8 mouse cellular contexts compared by ENCODE assay signal in genomic region chr5:21784161-21785052, GRCm38 (mm10). TPM values are rescaled to one million over a fixed set of nuclear protein-coding genes. Genes with fewer than 3 reads are reported as not detected.
A peak's percentile ranks its signal among the peaks of the same experiment; 100 is the strongest.
DNase-seq lines count a peak whose midpoint lies in the region; ATAC-seq and TF ChIP-seq lines count a peak whose summit lies in the region.

No protein-coding gene starts in this region.

- H3K4me1 ChIP-seq in embryonic facial prominence, embryonic 12.5 days: peaks cover 17% of the 10 kb centered on the region
- H3K4me1 ChIP-seq in hindbrain, embryonic 15.5 days (replicated peaks): peaks cover 35% of the 10 kb centered on the region
- peaks cover 6% of the 10 kb centered on the region; the same call in 1 of the 2 replicates for H3K4me1 ChIP-seq in liver, embryonic 11.5 days (replicated peaks; ENCODE audit: control insufficient read depth, insufficient read depth, low read length)
- H3K4me1 ChIP-seq in neural tube, embryonic 13.5 days (replicated peaks): peaks cover 39% of the 10 kb centered on the region

- peak overlapping the region; percentile 79 for H3K9ac ChIP-seq in embryonic facial prominence, embryonic 12.5 days
- peak overlapping the region; percentile 77 for H3K9ac ChIP-seq in hindbrain, embryonic 15.5 days
- H3K9ac ChIP-seq in liver, embryonic 11.5 days (ENCODE audit: low read depth, low read length): peak overlapping the region; percentile 89
- peak overlapping the region; percentile 88 for H3K9ac ChIP-seq in neural tube, embryonic 13.5 days

- 0 out of 2 replicates have a peak overlapping the region, but pooled peaks have one; percentile 36 for H3K27ac ChIP-seq in embryonic facial prominence, embryonic 12.5 days
- H3K27ac ChIP-seq in hindbrain, embryonic 15.5 days (replicated peaks): peak overlapping the region; percentile 76
- H3K27ac ChIP-seq in liver, embryonic 11.5 days (ENCODE audit: low read depth, low read length): peak overlapping the region; percentile 74
- H3K27ac ChIP-seq in neural tube, embryonic 13.5 days (replicated peaks): peak overlapping the region; percentile 81

- under 1% methylated on average over 51 of the region's 51 CpGs for WGBS in embryonic facial prominence, embryonic 12.5 days
- under 1% methylated on average over 46 of the region's 51 CpGs for WGBS in hindbrain, embryonic 15.5 days
- WGBS in liver, embryonic 11.5 days: under 1% methylated on average over 51 of the region's 51 CpGs
- WGBS in neural tube, embryonic 13.5 days: 1% methylated on average over 43 of the region's 51 CpGs

- in situ Hi-C loops in Patski (cut with MboI; ENCODE audit: low pct_unique_long_range_greater_than_20kb): no loop called here

- CTCF ChIA-PET in Patski (lab: Charles Lee): interaction anchor here (1.3 to 1.7 kb wide), 2 partner anchors 11 to 40 kb away, joined by 3 to 4 read pairs; no protein-coding TSS in a partner anchor

- POLR2A ChIA-PET in Patski (lab: Charles Lee): interaction anchor here (1.2 kb wide), 1 partner anchor 83 kb away, joined by 3 read pairs; the partner anchor contains the start of gene Napepld

- peaks cover 33% of the 10 kb centered on the region for H3K36me3 ChIP-seq in embryonic facial prominence, embryonic 12.5 days
- peaks cover 42% of the 10 kb centered on the region for H3K36me3 ChIP-seq in hindbrain, embryonic 15.5 days
- peaks cover 27% of the 10 kb centered on the region for H3K36me3 ChIP-seq in liver, embryonic 11.5 days (ENCODE audit: control insufficient read depth, insufficient read depth, low read length)
- H3K36me3 ChIP-seq in neural tube, embryonic 13.5 days: peaks cover 40% of the 10 kb centered on the region

- peak overlapping the region; percentile 91 for H3K4me2 ChIP-seq in embryonic facial prominence, embryonic 12.5 days (replicated peaks)
- peak overlapping the region; percentile 93 for H3K4me2 ChIP-seq in hindbrain, embryonic 15.5 days
- H3K4me2 ChIP-seq in liver, embryonic 11.5 days: peak overlapping the region; percentile 67
- peak overlapping the region; percentile 99 for H3K4me2 ChIP-seq in neural tube, embryonic 13.5 days

- ATAC-seq in Patski: peak; percentile 10
- ATAC-seq in embryonic facial prominence, embryonic 12.5 days (ENCODE audit: insufficient number of reproducible peaks, insufficient read depth, low FRiP score, low TSS enrichment): peak; percentile 82
- peak; percentile 83 for ATAC-seq in hindbrain, embryonic 15.5 days (ENCODE audit: low FRiP score, low read depth)
- ATAC-seq in liver, embryonic 11.5 days (replicated peaks; ENCODE audit: low FRiP score): peak; percentile 51
- ATAC-seq in neural tube, embryonic 13.5 days (ENCODE audit: low read depth): peak; percentile 85

- no peak for TF ChIP-seq CTCF in Patski (IDR thresholded peaks at IDR 0.05)

- intact Hi-C loops in gastrocnemius, postnatal 14 days (cut with DNase I; ENCODE audit: low total_unique reads): loop anchor here (10.0 kb wide), 1 partner anchor 50 kb away; the partner anchor contains the start of gene Pmpcb
- intact Hi-C loops in gastrocnemius, postnatal 36 days (cut with DNase I): loop anchor here (5.0 kb wide), 1 partner anchor 42 kb away; no protein-coding TSS in a partner anchor

- no peaks in the 10 kb centered on the region for H3K9me3 ChIP-seq in embryonic facial prominence, embryonic 12.5 days
- H3K9me3 ChIP-seq in hindbrain, embryonic 15.5 days: no peaks in the 10 kb centered on the region
- H3K9me3 ChIP-seq in liver, embryonic 11.5 days (ENCODE audit: control insufficient read depth, low read length): no peaks in the 10 kb centered on the region
- no peaks in the 10 kb centered on the region for H3K9me3 ChIP-seq in neural tube, embryonic 13.5 days

- no peaks in the 10 kb centered on the region for H3K27me3 ChIP-seq in Patski
- no peaks in the 10 kb centered on the region for H3K27me3 ChIP-seq in embryonic facial prominence, embryonic 12.5 days
- H3K27me3 ChIP-seq in hindbrain, embryonic 15.5 days: no peaks in the 10 kb centered on the region
- no peaks in the 10 kb centered on the region for H3K27me3 ChIP-seq in liver, embryonic 11.5 days (replicated peaks; ENCODE audit: control insufficient read depth, insufficient read depth, low read length)
- no peaks in the 10 kb centered on the region for H3K27me3 ChIP-seq in neural tube, embryonic 13.5 days

- peak overlapping the region; percentile 95 for H3K4me3 ChIP-seq in embryonic facial prominence, embryonic 12.5 days
- H3K4me3 ChIP-seq in hindbrain, embryonic 15.5 days: peak overlapping the region; percentile 91
- H3K4me3 ChIP-seq in liver, embryonic 11.5 days (ENCODE audit: low read depth, low read length): peak overlapping the region; percentile 89
- peak overlapping the region; percentile 96 for H3K4me3 ChIP-seq in neural tube, embryonic 13.5 days

- DNase-seq in gastrocnemius, postnatal 14 days: peak; percentile 9
- DNase-seq in gastrocnemius, postnatal 36 days: no peak
- DNase-seq in Patski (ENCODE audit: low read depth, low spot score): no peak
- no peak for DNase-seq in liver, embryonic 11.5 days (ENCODE audit: low spot score)
- DNase-seq in left cerebral cortex, adult 11 months (ENCODE audit: low spot score): no peak

RNA-seq across cellular contexts. Expression of gene Dnajc2, which starts 0.6 kb away (rescaled TPM):
- 10 to 100 TPM; 13.2 to 13.6 TPM for total RNA-seq in gastrocnemius, postnatal 14 days (2021)
- total RNA-seq in gastrocnemius, postnatal 36 days (2021): 10 to 100 TPM; 17.7 to 21.2 TPM
- 67.5 TPM for polyA plus RNA-seq in Patski (2021)
- polyA plus RNA-seq in embryonic facial prominence, embryonic 12.5 days (2016; fragmentation: Nextera tagmentation; extraction: Ambion mirVana): 76.9 and 79.8 TPM in 2 replicates
- 64.1 and 69.9 TPM in 2 replicates for polyA plus RNA-seq in hindbrain, embryonic 15.5 days (2015; fragmentation: Nextera tagmentation; extraction: Ambion mirVana)
- polyA plus RNA-seq in liver, embryonic 11.5 days (2014; fragmentation: Nextera tagmentation; extraction: Ambion mirVana): 99.9 and 104 TPM in 2 replicates
- polyA plus RNA-seq in neural tube, embryonic 13.5 days (2015; fragmentation: Nextera tagmentation; extraction: Ambion mirVana): 78.4 and 79.1 TPM in 2 replicates

RNA-seq across cellular contexts. Expression of gene Psmc2, which starts 0.7 kb away (rescaled TPM):
- 100 to 1,000 TPM in 1 of 2 experiments, 10 to 100 TPM in 1; 99.4 to 102 TPM for total RNA-seq in gastrocnemius, postnatal 14 days (2021)
- 100 to 1,000 TPM in 1 of 2 experiments, 10 to 100 TPM in 1; 95.2 to 108 TPM for total RNA-seq in gastrocnemius, postnatal 36 days (2021)
- 173 TPM for polyA plus RNA-seq in Patski (2021)
- 188 and 198 TPM in 2 replicates for polyA plus RNA-seq in embryonic facial prominence, embryonic 12.5 days (2016; fragmentation: Nextera tagmentation; extraction: Ambion mirVana)
- polyA plus RNA-seq in hindbrain, embryonic 15.5 days (2015; fragmentation: Nextera tagmentation; extraction: Ambion mirVana): 180 and 182 TPM in 2 replicates
- 229 and 246 TPM in 2 replicates for polyA plus RNA-seq in liver, embryonic 11.5 days (2014; fragmentation: Nextera tagmentation; extraction: Ambion mirVana)
- polyA plus RNA-seq in neural tube, embryonic 13.5 days (2015; fragmentation: Nextera tagmentation; extraction: Ambion mirVana): 197 and 199 TPM in 2 replicates

RNA-seq across cellular contexts. Expression of gene Pmpcb, which starts 47.5 kb away (rescaled TPM):
- 100 to 1,000 TPM; 124 to 132 TPM for total RNA-seq in gastrocnemius, postnatal 14 days (2021)
- 100 to 1,000 TPM in 1 of 2 experiments, 10 to 100 TPM in 1; 95.6 to 111 TPM for total RNA-seq in gastrocnemius, postnatal 36 days (2021)
- 178 TPM for polyA plus RNA-seq in Patski (2021)
- 83.8 and 89.1 TPM in 2 replicates for polyA plus RNA-seq in embryonic facial prominence, embryonic 12.5 days (2016; fragmentation: Nextera tagmentation; extraction: Ambion mirVana)
- polyA plus RNA-seq in hindbrain, embryonic 15.5 days (2015; fragmentation: Nextera tagmentation; extraction: Ambion mirVana): 68.7 and 71.6 TPM in 2 replicates
- polyA plus RNA-seq in liver, embryonic 11.5 days (2014; fragmentation: Nextera tagmentation; extraction: Ambion mirVana): 89.6 and 90.9 TPM in 2 replicates
- 77.5 and 88.0 TPM in 2 replicates for polyA plus RNA-seq in neural tube, embryonic 13.5 days (2015; fragmentation: Nextera tagmentation; extraction: Ambion mirVana)

Comparison
In these comparisons a context has a peak if more than half of its experiments do, and no peak if none do; other contexts are left out.
1. ATAC-seq: peak in every context shown above with its lines; median percentile 85 in neural tube, embryonic 13.5 days; 83 in hindbrain, embryonic 15.5 days; 82 in embryonic facial prominence, embryonic 12.5 days; 51 in liver, embryonic 11.5 days; 10 in Patski.